Mouse (Mus musculus): ENCODE data around the gene Tnfsfm13. TPM values are rescaled to one million over a fixed set of nuclear protein-coding genes. Genes with fewer than 3 reads are reported as not detected.
A peak's percentile ranks its signal among the peaks of the same experiment; 100 is the strongest.

The Tnfsfm13 gene
- polyA plus RNA-seq, 1 experiment from 2014 or later = 0.60 TPM

DNA sequence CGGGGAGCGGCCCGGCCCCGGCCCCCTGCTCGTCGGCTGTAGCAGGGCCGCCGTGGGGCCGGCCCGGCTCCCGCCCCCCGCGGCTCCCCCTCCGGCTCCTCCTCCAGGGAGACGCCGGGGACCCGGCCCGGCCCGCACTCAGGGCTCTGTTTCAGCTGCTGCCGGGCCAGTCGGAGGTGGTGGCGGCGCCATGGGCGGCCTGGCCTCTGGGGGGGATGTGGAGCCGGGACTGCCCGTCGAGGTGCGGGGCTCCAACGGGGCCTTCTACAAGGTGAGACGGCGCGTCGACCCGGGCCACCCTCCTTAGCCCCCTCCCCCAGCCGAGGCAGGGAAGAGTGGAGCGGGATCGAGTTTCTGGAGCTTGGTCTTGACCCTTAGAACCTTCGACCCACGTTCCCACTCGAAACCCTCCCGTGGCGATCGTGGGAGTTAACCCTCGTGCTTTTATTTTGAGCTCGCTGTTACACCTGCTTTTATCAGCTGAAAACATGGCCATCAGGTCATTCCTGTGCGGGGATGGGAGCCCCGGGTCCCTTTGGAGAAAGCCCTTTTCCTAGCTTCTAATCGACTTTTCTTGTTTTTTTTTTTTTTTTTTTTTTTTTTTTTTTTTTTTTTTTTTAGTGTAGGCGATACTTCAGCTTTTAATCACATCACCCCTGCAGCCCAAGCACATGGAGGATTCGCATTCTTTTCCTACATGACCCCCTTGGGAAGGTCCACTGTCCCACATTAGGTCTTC is 62.6 kb downstream of the Tnfsfm13 start:
- no peaks in the 10 kb centered on the region for H3K9me3 ChIP-seq (ENCODE audit: control insufficient read depth, low read length)
- peak overlapping the region; percentile 99 for H3K4me3 ChIP-seq (ENCODE audit: low read depth, low read length)
- no peaks in the 10 kb centered on the region for H3K27me3 ChIP-seq (ENCODE audit: control insufficient read depth, insufficient read depth, low read length)
- peaks cover 7% of the 10 kb centered on the region; the same call in 1 of the 2 replicates for H3K4me1 ChIP-seq (replicated peaks; ENCODE audit: control insufficient read depth, insufficient read depth, low read length)
- H3K27ac ChIP-seq (ENCODE audit: low read depth, low read length) = peak overlapping the region; percentile 91
- under 1% methylated on average over 49 of the region's 50 CpGs for WGBS
- peak; percentile 72 for ATAC-seq (replicated peaks; ENCODE audit: low FRiP score)
- peak overlapping the region; percentile 61 for H3K4me2 ChIP-seq (ENCODE audit: low read depth, low read length, severe bottlenecking)
- peak overlapping the region; percentile 98 for H3K9ac ChIP-seq (ENCODE audit: low read length)
- H3K36me3 ChIP-seq (ENCODE audit: control insufficient read depth, insufficient read depth, low read length) = no peaks in the 10 kb centered on the region; the same call in 1 of the 2 replicates
- DNase-seq (ENCODE audit: low spot score) = no peak

MicroRNAs within 50 kb of the gene (microRNA counts, 519-probe panel; counts per million panel counts)
- microRNA mmu-miR-1934 = 31.2 counts per million
- microRNA mmu-miR-467f = 551 counts per million, percentile 0 among the panel's probes with 10 or more counts

Small RNA genes within 50 kb of the gene (microRNA-seq; reads per million reads assigned to microRNA genes)
- 5.0 reads per million for gene Mir1934 (ENCODE audit: insufficient number of aligned reads)
- gene Mir467f (ENCODE audit: insufficient number of aligned reads) = not detected

Other genes starting within 250 kb of the Tnfsfm13 start
- gene Dnah2, start 147.0 kb downstream of the Tnfsfm13 start, polyA plus RNA-seq (2014; fragmentation: Nextera tagmentation; extraction: Ambion mirVana) = 2.1 and 2.6 TPM in 2 replicates
- gene Efnb3, start 135.9 kb downstream of the Tnfsfm13 start, polyA plus RNA-seq (2014; fragmentation: Nextera tagmentation; extraction: Ambion mirVana) = 13.1 and 14.9 TPM in 2 replicates
- gene Wrap53, start 115.8 kb downstream of the Tnfsfm13 start, polyA plus RNA-seq (2014; fragmentation: Nextera tagmentation; extraction: Ambion mirVana) = 39.3 and 44.1 TPM in 2 replicates
- gene Trp53, start 115.7 kb downstream of the Tnfsfm13 start, polyA plus RNA-seq (2014; fragmentation: Nextera tagmentation; extraction: Ambion mirVana) = 168 and 175 TPM in 2 replicates
- gene Atp1b2, start 90.2 kb downstream of the Tnfsfm13 start, polyA plus RNA-seq (2014; fragmentation: Nextera tagmentation; extraction: Ambion mirVana) = 9.3 and 12.6 TPM in 2 replicates
- gene Shbg, start 78.2 kb downstream of the Tnfsfm13 start, polyA plus RNA-seq (2014; fragmentation: Nextera tagmentation; extraction: Ambion mirVana) = not detected in 2 replicates
- gene Sat2, start 74.1 kb downstream of the Tnfsfm13 start, polyA plus RNA-seq (2014; fragmentation: Nextera tagmentation; extraction: Ambion mirVana) = 13.9 and 17.7 TPM in 2 replicates
- 33.6 and 44.1 TPM in 2 replicates for gene Fxr2, start 63.1 kb downstream of the Tnfsfm13 start, polyA plus RNA-seq (2014; fragmentation: Nextera tagmentation; extraction: Ambion mirVana)
- not detected in 2 replicates for gene Sox15, start 40.8 kb downstream of the Tnfsfm13 start, polyA plus RNA-seq (2014; fragmentation: Nextera tagmentation; extraction: Ambion mirVana)
- gene Mpdu1, start 33.5 kb downstream of the Tnfsfm13 start, polyA plus RNA-seq (2014; fragmentation: Nextera tagmentation; extraction: Ambion mirVana) = 39.0 TPM in 2 replicates
- 6.3 and 6.4 TPM in 2 replicates for gene Cd68, start 29.9 kb downstream of the Tnfsfm13 start, polyA plus RNA-seq (2014; fragmentation: Nextera tagmentation; extraction: Ambion mirVana)
- 827 and 855 TPM in 2 replicates for gene Eif4a1, start 23.7 kb downstream of the Tnfsfm13 start, polyA plus RNA-seq (2014; fragmentation: Nextera tagmentation; extraction: Ambion mirVana)
- gene Senp3, start 14.0 kb downstream of the Tnfsfm13 start, polyA plus RNA-seq (2014; fragmentation: Nextera tagmentation; extraction: Ambion mirVana) = 110 and 117 TPM in 2 replicates
- not detected in 2 replicates for gene Tnfsf13, start 10.3 kb downstream of the Tnfsfm13 start, polyA plus RNA-seq (2014; fragmentation: Nextera tagmentation; extraction: Ambion mirVana)
- 2.4 TPM in 2 replicates for gene Tnfsf12, start 249 bp downstream of the Tnfsfm13 start, polyA plus RNA-seq (2014; fragmentation: Nextera tagmentation; extraction: Ambion mirVana)
- gene Polr2a, start 62.5 kb upstream of the Tnfsfm13 start, polyA plus RNA-seq (2014; fragmentation: Nextera tagmentation; extraction: Ambion mirVana) = 61.2 and 65.7 TPM in 2 replicates
- not detected in 2 replicates for gene Slc35g3, start 65.9 kb upstream of the Tnfsfm13 start, polyA plus RNA-seq (2014; fragmentation: Nextera tagmentation; extraction: Ambion mirVana)
- gene Zbtb4, start 69.8 kb upstream of the Tnfsfm13 start, polyA plus RNA-seq (2014; fragmentation: Nextera tagmentation; extraction: Ambion mirVana) = 1.1 and 1.4 TPM in 2 replicates
- 0.73 and 1.1 TPM in 2 replicates for gene Chrnb1, start 99.8 kb upstream of the Tnfsfm13 start, polyA plus RNA-seq (2014; fragmentation: Nextera tagmentation; extraction: Ambion mirVana)
- 1.3 and 1.7 TPM in 2 replicates for gene Fgf11, start 105.8 kb upstream of the Tnfsfm13 start, polyA plus RNA-seq (2014; fragmentation: Nextera tagmentation; extraction: Ambion mirVana)
- gene Tmem102, start 109.5 kb upstream of the Tnfsfm13 start, polyA plus RNA-seq (2014; fragmentation: Nextera tagmentation; extraction: Ambion mirVana) = 0.32 and 0.65 TPM in 2 replicates
- gene Gm39566, start 119.2 kb upstream of the Tnfsfm13 start, polyA plus RNA-seq (2014; fragmentation: Nextera tagmentation; extraction: Ambion mirVana) = not detected in 2 replicates
- gene Spem2, start 122.4 kb upstream of the Tnfsfm13 start, polyA plus RNA-seq (2014; fragmentation: Nextera tagmentation; extraction: Ambion mirVana) = not detected in 2 replicates
- gene Spem1, start 126.1 kb upstream of the Tnfsfm13 start, polyA plus RNA-seq (2014; fragmentation: Nextera tagmentation; extraction: Ambion mirVana) = 0.53 TPM in 1 of 2 replicates, not detected in the other
- 11.0 and 11.1 TPM in 2 replicates for gene Nlgn2, start 141.7 kb upstream of the Tnfsfm13 start, polyA plus RNA-seq (2014; fragmentation: Nextera tagmentation; extraction: Ambion mirVana)
- 250 and 283 TPM in 2 replicates for gene Tmem256, start 142.4 kb upstream of the Tnfsfm13 start, polyA plus RNA-seq (2014; fragmentation: Nextera tagmentation; extraction: Ambion mirVana)
- gene Plscr3, start 150.3 kb upstream of the Tnfsfm13 start, polyA plus RNA-seq (2014; fragmentation: Nextera tagmentation; extraction: Ambion mirVana) = 64.6 and 71.9 TPM in 2 replicates
- gene Tnk1, start 162.6 kb upstream of the Tnfsfm13 start, polyA plus RNA-seq (2014; fragmentation: Nextera tagmentation; extraction: Ambion mirVana) = 0.73 TPM in 2 replicates
- 0.40 TPM in 1 of 2 replicates, not detected in the other for gene Tmem95, start 181.9 kb upstream of the Tnfsfm13 start, polyA plus RNA-seq (2014; fragmentation: Nextera tagmentation; extraction: Ambion mirVana)
- 2.9 and 3.0 TPM in 2 replicates for gene Kctd11, start 185.3 kb upstream of the Tnfsfm13 start, polyA plus RNA-seq (2014; fragmentation: Nextera tagmentation; extraction: Ambion mirVana)
- gene Acap1, start 199.4 kb upstream of the Tnfsfm13 start, polyA plus RNA-seq (2014; fragmentation: Nextera tagmentation; extraction: Ambion mirVana) = 0.52 and 0.75 TPM in 2 replicates
- 17.2 and 17.6 TPM in 2 replicates for gene 2810408A11Rik, start 204.9 kb upstream of the Tnfsfm13 start, polyA plus RNA-seq (2014; fragmentation: Nextera tagmentation; extraction: Ambion mirVana)
- gene Neurl4, start 205.0 kb upstream of the Tnfsfm13 start, polyA plus RNA-seq (2014; fragmentation: Nextera tagmentation; extraction: Ambion mirVana) = 16.4 and 23.0 TPM in 2 replicates
- gene Gps2, start 217.8 kb upstream of the Tnfsfm13 start, polyA plus RNA-seq (2014; fragmentation: Nextera tagmentation; extraction: Ambion mirVana) = 99.2 and 106 TPM in 2 replicates
- 2,045 and 2,063 TPM in 2 replicates for gene Eif5a, start 225.9 kb upstream of the Tnfsfm13 start, polyA plus RNA-seq (2014; fragmentation: Nextera tagmentation; extraction: Ambion mirVana)
- gene Ybx2, start 239.7 kb upstream of the Tnfsfm13 start, polyA plus RNA-seq (2014; fragmentation: Nextera tagmentation; extraction: Ambion mirVana) = 7.1 and 10.1 TPM in 2 replicates

Measured in forebrain, embryonic 11.5 days (tissue).